Mouse (Mus musculus) thymus, adult 2 months (tissue): ENCODE data around the gene Dnm3.

ENCODE experiments used
- CTCF ChIP-seq: fragments of 200-500 bp; IDR thresholded peaks from 2 replicates; pipeline ENCODE4 v1.5.1; 2012; ENCODE audit warnings: mild to moderate bottlenecking, control low read depth, low read length, moderate library complexity, borderline replicate concordance; ENCODE audit not compliant: control insufficient read depth, poor library complexity, insufficient read depth; ENCODE audit errors: extremely low read depth
- POLR2A ChIP-seq: fragments of 200-500 bp; IDR thresholded peaks from 2 replicates; pipeline ENCODE4 v1.6.1; 2012; ENCODE audit warnings: mild to moderate bottlenecking, low read length, control low read depth, moderate library complexity; ENCODE audit not compliant: control insufficient read depth, poor library complexity, insufficient read depth; ENCODE audit errors: extremely low read depth

GRCm38 (mm10) chr1:162023681-162024270, 454.1 kb downstream of the Dnm3 start:
- TF ChIP-seq CTCF: no peak
- no peak for TF ChIP-seq POLR2A
